Mouse (Mus musculus): Measurements from ENCODE around the gene Rnf185. TPM values are rescaled to one million over a fixed set of nuclear protein-coding genes. Genes with fewer than 3 reads are reported as not detected.

Gene Rnf185
- polyA plus RNA-seq, 1 experiment from 2014 or later, result 48.2 TPM

DNA sequence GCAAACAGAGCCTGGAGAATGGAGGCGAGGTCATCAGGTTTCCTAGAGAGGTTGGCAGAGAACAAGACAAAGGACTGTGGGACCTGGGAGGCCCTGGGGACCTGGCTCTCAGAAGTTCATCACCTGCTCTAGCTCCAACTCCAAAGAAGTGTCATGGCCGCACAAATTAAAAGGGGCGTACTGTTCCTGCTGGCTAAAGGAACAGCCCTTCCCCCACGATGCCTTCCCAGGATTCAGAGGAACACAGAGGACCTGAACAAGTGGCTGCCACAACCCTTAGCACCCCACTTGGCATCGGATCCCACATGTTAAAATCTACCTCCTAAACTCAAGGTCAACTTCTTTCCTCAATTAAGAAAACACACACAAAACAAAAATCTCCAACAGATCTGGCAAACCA is 82.7 kb downstream of the Rnf185 start:
- no peaks in the 10 kb centered on the region for H3K9me3 ChIP-seq
- no peak for ATAC-seq (replicated peaks)
- H3K27ac ChIP-seq, result no peak overlapping the region
- H3K36me3 ChIP-seq (replicated peaks), result no peaks in the 10 kb centered on the region
- no peaks in the 10 kb centered on the region for H3K27me3 ChIP-seq (replicated peaks)
- H3K9ac ChIP-seq, result peak overlapping the region; percentile 87; the same call in 1 of the 2 replicates
- H3K4me3 ChIP-seq, result peak overlapping the region; percentile 81; the same call in 1 of the 2 replicates
- WGBS, result 75% methylated on average over 5 of the region's 5 CpGs
- peak overlapping the region; percentile 75 for H3K4me2 ChIP-seq
- peaks cover 53% of the 10 kb centered on the region for H3K4me1 ChIP-seq

- peaks cover 49% of the 10 kb centered on the region for H3K4me1 ChIP-seq
- peak overlapping the region; percentile 7; the same call in 1 of the 2 replicates for H3K9ac ChIP-seq
- H3K9me3 ChIP-seq, result no peaks in the 10 kb centered on the region
- no peaks in the 10 kb centered on the region for H3K27me3 ChIP-seq (replicated peaks)
- H3K4me3 ChIP-seq, result peak overlapping the region; percentile 81; the same call in 1 of the 2 replicates
- 66% methylated on average over 7 of the region's 7 CpGs for WGBS
- H3K27ac ChIP-seq, result no peak overlapping the region
- no peaks in the 10 kb centered on the region for H3K36me3 ChIP-seq (replicated peaks)
- ATAC-seq (replicated peaks), result no peak
- H3K4me2 ChIP-seq, result peak overlapping the region; percentile 75
Observed at GRCm38 (mm10) chr11:3368983-3369382, 83.2 kb downstream of the Rnf185 start.

DNA sequence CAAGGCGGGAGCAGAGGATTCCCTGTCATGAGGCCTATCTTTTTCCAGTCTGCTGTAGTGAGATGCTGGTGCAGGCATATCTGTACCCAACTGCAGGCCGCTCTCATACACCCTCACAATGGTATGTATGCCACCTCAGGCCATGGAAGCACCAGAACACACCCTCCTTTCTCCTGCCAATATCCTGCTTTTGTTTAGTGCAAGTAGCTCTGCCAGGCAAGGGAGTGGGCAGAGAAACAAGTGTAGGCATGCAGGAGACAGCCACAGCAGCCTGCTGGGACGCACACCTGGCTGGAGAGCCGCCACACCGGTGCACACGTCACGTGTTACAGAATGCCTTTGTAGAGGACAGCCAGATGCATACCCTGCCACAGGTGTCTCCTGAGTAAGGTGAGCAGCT is 85.8 kb downstream of the Rnf185 start:
- H3K4me1 ChIP-seq, result peaks cover 39% of the 10 kb centered on the region
- no peak overlapping the region for H3K27ac ChIP-seq
- H3K27me3 ChIP-seq (replicated peaks), result no peaks in the 10 kb centered on the region
- H3K36me3 ChIP-seq (replicated peaks), result no peaks in the 10 kb centered on the region
- no peaks in the 10 kb centered on the region for H3K9me3 ChIP-seq
- ATAC-seq (replicated peaks), result no peak
- H3K4me3 ChIP-seq, result no peak overlapping the region
- no peak overlapping the region for H3K4me2 ChIP-seq
- no peak overlapping the region for H3K9ac ChIP-seq
- 94% methylated on average over 7 of the region's 7 CpGs for whole genome bisulfite sequencing

Other genes starting within 250 kb of the Rnf185 start
- 63.7 and 66.0 TPM in 2 replicates for gene Eif4enif1, start 250.0 kb downstream of the Rnf185 start, polyA plus RNA-seq (2015; fragmentation: Nextera tagmentation; extraction: Ambion mirVana)
- gene Drg1, start 185.9 kb downstream of the Rnf185 start, polyA plus RNA-seq (2015; fragmentation: Nextera tagmentation; extraction: Ambion mirVana), result 215 and 221 TPM in 2 replicates
- 60.9 and 63.2 TPM in 2 replicates for gene Patz1, start 163.5 kb downstream of the Rnf185 start, polyA plus RNA-seq (2015; fragmentation: Nextera tagmentation; extraction: Ambion mirVana)
- gene Pik3ip1, start 122.0 kb downstream of the Rnf185 start, polyA plus RNA-seq (2015; fragmentation: Nextera tagmentation; extraction: Ambion mirVana), result 26.5 and 26.6 TPM in 2 replicates
- gene Limk2, start 43.2 kb downstream of the Rnf185 start, polyA plus RNA-seq (2015; fragmentation: Nextera tagmentation; extraction: Ambion mirVana), result 173 and 193 TPM in 2 replicates
- gene Pla2g3, start 35.9 kb upstream of the Rnf185 start, polyA plus RNA-seq (2015; fragmentation: Nextera tagmentation; extraction: Ambion mirVana), result 1.3 TPM in 2 replicates
- 7.5 and 7.9 TPM in 2 replicates for gene Inpp5j, start 52.5 kb upstream of the Rnf185 start, polyA plus RNA-seq (2015; fragmentation: Nextera tagmentation; extraction: Ambion mirVana)
- 72.7 and 75.6 TPM in 2 replicates for gene Selenom, start 62.3 kb upstream of the Rnf185 start, polyA plus RNA-seq (2015; fragmentation: Nextera tagmentation; extraction: Ambion mirVana)
- 16.0 and 17.9 TPM in 2 replicates for gene Smtn, start 88.2 kb upstream of the Rnf185 start, polyA plus RNA-seq (2015; fragmentation: Nextera tagmentation; extraction: Ambion mirVana)
- 39.5 and 42.5 TPM in 2 replicates for gene Morc2a, start 196.8 kb upstream of the Rnf185 start, polyA plus RNA-seq (2015; fragmentation: Nextera tagmentation; extraction: Ambion mirVana)